In genomic region chr6:54126993-54127697, GRCm38 (mm10) we compare ENCODE assay signal across 12 mouse cellular contexts.
DNase-seq lines count a peak whose midpoint lies in the region; ATAC-seq and TF ChIP-seq lines count a peak whose summit lies in the region.
"Had no signal": no experiment of that assay in that cellular context is flagged by ENCODE, and none has a peak within 500 bp of the region (broad histone marks: within the 10 kb centered on the region; RNA-seq: fewer than 3 reads in every experiment).

No protein-coding gene starts in this region.

- no peak overlapping the region for H3K9ac ChIP-seq in neural tube, embryonic 13.5 days
- H3K9ac ChIP-seq in neural tube, embryonic 15.5 days (replicated peaks): no peak overlapping the region
- H3K9ac ChIP-seq: intestine, embryonic 15.5 days; lung, embryonic 15.5 days had no signal

- H3K36me3 ChIP-seq in neural tube, embryonic 13.5 days: no peaks in the 10 kb centered on the region
- no peaks in the 10 kb centered on the region for H3K36me3 ChIP-seq in neural tube, embryonic 15.5 days
- H3K36me3 ChIP-seq: intestine, embryonic 15.5 days; lung, embryonic 15.5 days had no signal

- 32% methylated on average over 11 of the region's 11 CpGs for WGBS in cerebellum, adult 2 months
- 87% methylated on average over 11 of the region's 11 CpGs for WGBS in neural tube, embryonic 13.5 days
- 81% methylated on average over 11 of the region's 11 CpGs for WGBS in neural tube, embryonic 15.5 days

- peak overlapping the region; percentile 97 for H3K27ac ChIP-seq in cerebellum, adult 2 months (ENCODE audit: insufficient read depth, low read length)
- H3K27ac ChIP-seq in neural tube, embryonic 13.5 days (replicated peaks): peak overlapping the region; percentile 9; the same call in 1 of the 2 replicates
- H3K27ac ChIP-seq in neural tube, embryonic 15.5 days (replicated peaks): no peak overlapping the region
- H3K27ac ChIP-seq: gastrocnemius, adult 2 months; intestine, embryonic 15.5 days; lung, embryonic 15.5 days had no signal

- peaks cover 45% of the 10 kb centered on the region for H3K4me1 ChIP-seq in cerebellum, adult 2 months (ENCODE audit: control insufficient read depth, insufficient read depth, low read length)
- peaks cover 9% of the 10 kb centered on the region; the same call in 1 of the 2 replicates for H3K4me1 ChIP-seq in neural tube, embryonic 13.5 days (replicated peaks)
- peaks cover 10% of the 10 kb centered on the region; the same call in 1 of the 2 replicates for H3K4me1 ChIP-seq in neural tube, embryonic 15.5 days

- no peak for ATAC-seq in neural tube, embryonic 13.5 days (ENCODE audit: low read depth)
- ATAC-seq in neural tube, embryonic 15.5 days (ENCODE audit: low FRiP score): no peak
- peak; percentile 76 for ATAC-seq in megakaryocyte, adult 5-6 weeks (ENCODE audit: poor library complexity, severe bottlenecking)
- ATAC-seq: intestine, embryonic 15.5 days had no signal

- H3K4me2 ChIP-seq in neural tube, embryonic 13.5 days: no peak overlapping the region
- no peak overlapping the region for H3K4me2 ChIP-seq in neural tube, embryonic 15.5 days
- H3K4me2 ChIP-seq: intestine, embryonic 15.5 days; lung, embryonic 15.5 days had no signal

- DNase-seq in cerebellum, adult 2 months: peak in 1 of 2 experiments; percentile 50
- DNase-seq in cerebellum, adult 18-20 months: no peak
- DNase-seq in thymus, postnatal 25 days: peak; percentile 47
- DNase-seq in retina, postnatal 1 day: no peak
- DNase-seq in gastrocnemius, postnatal 25 days: no peak
- DNase-seq: gastrocnemius, adult 2 months had no signal

- no peak for TF ChIP-seq POLR2A in cerebellum, adult 2 months (IDR thresholded peaks at IDR 0.05; ENCODE audit: borderline replicate concordance, insufficient read depth, low read length)

- no peak for TF ChIP-seq CTCF in cerebellum, adult 2 months (IDR thresholded peaks at IDR 0.05; ENCODE audit: borderline replicate concordance, insufficient read depth, low read depth, low read length)

- H3K9me3 ChIP-seq in neural tube, embryonic 13.5 days: no peaks in the 10 kb centered on the region
- H3K9me3 ChIP-seq in neural tube, embryonic 15.5 days (replicated peaks): no peaks in the 10 kb centered on the region
- H3K9me3 ChIP-seq: intestine, embryonic 15.5 days; lung, embryonic 15.5 days had no signal

- H3K27me3 ChIP-seq in cerebellum, adult 2 months (ENCODE audit: control insufficient read depth, insufficient read depth, low read length): no peaks in the 10 kb centered on the region
- H3K27me3 ChIP-seq in neural tube, embryonic 13.5 days: no peaks in the 10 kb centered on the region
- no peaks in the 10 kb centered on the region for H3K27me3 ChIP-seq in neural tube, embryonic 15.5 days (replicated peaks)
- H3K27me3 ChIP-seq: CH12.LX; intestine, embryonic 15.5 days had no signal

- H3K4me3 ChIP-seq in cerebellum, adult 2 months (replicated peaks; ENCODE audit: insufficient read depth, low read depth, low read length): peak overlapping the region; percentile 13
- H3K4me3 ChIP-seq in neural tube, embryonic 13.5 days: no peak overlapping the region
- no peak overlapping the region for H3K4me3 ChIP-seq in neural tube, embryonic 15.5 days (replicated peaks)
- H3K4me3 ChIP-seq: gastrocnemius, adult 2 months; intestine, embryonic 15.5 days; lung, embryonic 15.5 days had no signal
